Mouse (Mus musculus): ENCODE data around the gene Odr4. TPM values are rescaled to one million over a fixed set of nuclear protein-coding genes. Genes with fewer than 3 reads are reported as not detected.

Gene Odr4
- polyA plus RNA-seq (2016; fragmentation: Nextera tagmentation; extraction: Ambion mirVana), result 30.5 and 31.3 TPM in 2 replicates

DNA sequence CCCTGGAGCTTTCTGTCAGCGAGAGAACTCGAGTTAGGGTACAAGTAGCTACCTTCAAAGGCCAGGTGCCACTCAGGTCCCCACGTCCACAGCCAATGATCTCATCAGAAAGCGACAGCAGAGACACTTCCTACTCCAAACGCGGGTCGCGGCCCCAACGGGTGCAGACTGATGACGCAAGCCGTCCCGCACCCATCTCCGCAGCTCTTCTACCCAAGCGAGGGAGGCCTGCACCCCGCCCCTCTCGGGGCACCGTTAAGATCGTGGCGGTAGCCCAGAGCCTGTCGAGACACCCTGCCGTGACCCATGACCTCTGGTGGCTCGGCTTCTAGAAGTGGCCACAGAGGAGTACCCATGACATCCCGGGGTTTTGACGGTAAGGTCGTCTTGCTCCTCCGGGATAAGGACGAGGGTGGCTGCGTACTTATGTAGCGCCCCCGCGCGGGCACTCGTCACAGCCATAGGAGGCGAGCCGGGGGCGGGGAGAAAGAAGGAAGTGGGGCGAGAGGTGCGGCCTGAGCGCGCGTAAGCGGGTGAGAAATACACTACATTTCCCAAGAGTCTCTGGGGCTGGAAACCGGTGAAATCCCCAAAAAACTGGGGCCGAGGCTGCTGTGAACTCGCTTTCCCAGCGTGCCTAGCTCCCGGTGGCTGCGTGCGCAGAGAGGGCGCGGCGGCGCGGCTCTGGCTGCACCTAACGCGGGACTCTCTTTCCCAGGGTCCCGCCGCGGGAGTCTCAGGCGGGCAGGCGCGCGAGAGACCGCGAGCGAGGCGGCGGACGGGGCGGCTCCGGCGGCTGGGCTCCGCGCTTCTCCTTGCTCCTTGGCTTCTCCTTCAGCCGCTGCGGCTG is at the start of gene Odr4, which contains the start of gene Tpr:
Gene Odr4 (minus strand): TSS at position 443 of the 850 bp plus-strand sequence.
Gene Tpr (plus strand): TSS at position 201 of the 850 bp plus-strand sequence.
- Histone ChIP-seq H3K27ac (replicated peaks) (peak within 1 kb of the TSS; percentile 90), H3K27me3 (ENCODE audit: low read depth, poor library complexity, severe bottlenecking) (no peaks in the 10 kb centered on the region), H3K9me3 (replicated peaks) (no peaks in the 10 kb centered on the region), H3K4me1 (peaks cover 12% of the 10 kb centered on the region), H3K4me3 (peak within 1 kb of the TSS; percentile 79), H3K36me3 (peaks cover 49% of the 10 kb centered on the region)
- peak; percentile 98 for DNase-seq (ENCODE audit: low spot score)
- under 1% methylated on average over 76 of the region's 76 CpGs for WGBS

DNA sequence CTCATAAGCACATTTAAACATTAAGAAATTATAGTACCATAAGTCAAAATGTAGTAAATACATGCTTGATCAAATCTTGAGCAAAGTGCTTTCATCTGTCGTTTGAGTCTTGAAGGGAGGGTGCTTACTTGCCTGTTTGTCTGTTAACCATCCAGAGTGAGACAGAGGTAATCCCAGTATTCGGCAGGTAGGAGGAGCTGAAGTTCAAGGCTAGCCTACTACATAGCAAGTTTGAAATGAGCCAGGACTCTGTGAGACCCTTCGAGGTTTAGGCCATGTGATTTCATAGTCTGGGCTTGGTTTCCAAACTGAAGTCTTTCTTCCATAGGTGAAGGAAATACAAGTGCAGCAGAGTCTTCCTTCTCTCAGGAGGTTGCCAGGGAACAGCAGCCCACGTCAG is 48.9 kb upstream of the Odr4 start:
- Histone ChIP-seq H3K27me3 (ENCODE audit: low read depth, poor library complexity, severe bottlenecking) (no peaks in the 10 kb centered on the region), H3K4me1 (no peaks in the 10 kb centered on the region), H3K27ac (replicated peaks) (no peak overlapping the region), H3K36me3 (peaks cover 100% of the 10 kb centered on the region), H3K9me3 (replicated peaks) (no peaks in the 10 kb centered on the region), H3K4me3 (no peak overlapping the region)
- DNase-seq (ENCODE audit: low spot score), result no peak
- WGBS, result 86% methylated on average over 4 of the region's 4 CpGs

DNA sequence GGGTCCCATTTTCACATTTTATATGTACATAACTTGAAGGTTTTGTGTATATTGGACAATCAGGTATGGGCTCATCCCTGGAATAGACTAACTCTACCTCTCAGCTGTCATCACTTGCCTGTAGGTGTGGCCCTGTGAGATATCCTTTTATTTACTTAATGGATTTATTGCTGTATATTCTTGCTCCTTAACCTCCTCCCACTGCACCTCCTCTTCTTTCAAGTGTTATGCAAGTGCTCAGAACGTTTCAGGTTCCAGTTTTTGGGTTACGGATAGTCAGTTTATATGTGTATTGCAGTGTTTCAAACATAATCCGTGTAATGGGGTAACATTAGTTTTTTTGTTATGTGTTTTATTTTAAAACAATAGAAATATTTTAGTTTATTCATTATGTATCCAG is 45.8 kb upstream of the Odr4 start:
- Histone ChIP-seq H3K4me1 (no peaks in the 10 kb centered on the region), H3K4me3 (no peak overlapping the region), H3K27ac (replicated peaks) (no peak overlapping the region), H3K36me3 (peaks cover 100% of the 10 kb centered on the region), H3K9me3 (replicated peaks) (no peaks in the 10 kb centered on the region), H3K27me3 (ENCODE audit: low read depth, poor library complexity, severe bottlenecking) (no peaks in the 10 kb centered on the region)
- no peak for DNase-seq (ENCODE audit: low spot score)
- 96% methylated on average over 3 of the region's 3 CpGs for WGBS

DNA sequence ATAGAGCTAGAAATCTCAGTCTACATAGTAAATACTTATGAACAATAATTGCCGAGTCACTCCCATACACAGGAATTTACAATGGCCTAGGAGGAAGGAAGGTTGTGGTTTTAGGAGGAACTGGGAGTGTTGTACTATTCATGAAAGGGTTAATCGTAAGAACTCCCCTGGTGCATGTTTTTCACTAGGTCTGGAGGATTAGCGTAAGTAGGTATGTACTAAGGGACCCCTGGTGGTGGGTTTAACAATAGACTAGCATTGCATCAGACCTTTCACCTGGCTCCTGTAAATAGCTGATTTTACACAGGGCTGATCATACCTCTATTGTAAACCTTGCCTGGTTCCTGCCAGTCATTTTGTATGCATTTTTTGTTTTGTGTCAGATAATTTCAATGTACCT is 33.3 kb upstream of the Odr4 start:
- H3K36me3 ChIP-seq, result peaks cover 100% of the 10 kb centered on the region
- H3K27ac ChIP-seq (replicated peaks), result no peak overlapping the region
- no peaks in the 10 kb centered on the region for H3K9me3 ChIP-seq (replicated peaks)
- no peaks in the 10 kb centered on the region for H3K4me1 ChIP-seq
- H3K4me3 ChIP-seq, result no peak overlapping the region
- 76% methylated on average over 3 of the region's 3 CpGs for WGBS
- no peaks in the 10 kb centered on the region for H3K27me3 ChIP-seq (ENCODE audit: low read depth, poor library complexity, severe bottlenecking)
- DNase-seq (ENCODE audit: low spot score), result no peak

DNA sequence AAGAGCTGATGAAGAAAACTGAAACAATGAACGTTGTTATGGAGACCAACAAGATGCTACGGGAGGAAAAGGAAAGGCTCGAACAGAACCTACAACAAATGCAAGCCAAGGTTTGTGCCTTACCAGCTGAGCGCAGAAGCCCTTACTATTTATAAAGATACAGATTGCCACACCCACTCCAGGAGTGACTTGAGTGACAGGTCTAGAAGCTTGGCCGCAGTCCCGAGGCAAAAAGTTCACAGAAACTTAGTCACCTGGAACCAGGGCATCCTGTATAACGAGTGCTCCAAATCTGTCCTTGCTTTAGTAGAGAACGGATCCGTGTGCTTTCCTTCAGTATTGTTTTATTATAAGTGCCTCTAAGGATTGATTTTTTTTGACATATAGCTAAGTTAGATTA is 32.8 kb upstream of the Odr4 start:
- H3K36me3 ChIP-seq, result peaks cover 98% of the 10 kb centered on the region

DNA sequence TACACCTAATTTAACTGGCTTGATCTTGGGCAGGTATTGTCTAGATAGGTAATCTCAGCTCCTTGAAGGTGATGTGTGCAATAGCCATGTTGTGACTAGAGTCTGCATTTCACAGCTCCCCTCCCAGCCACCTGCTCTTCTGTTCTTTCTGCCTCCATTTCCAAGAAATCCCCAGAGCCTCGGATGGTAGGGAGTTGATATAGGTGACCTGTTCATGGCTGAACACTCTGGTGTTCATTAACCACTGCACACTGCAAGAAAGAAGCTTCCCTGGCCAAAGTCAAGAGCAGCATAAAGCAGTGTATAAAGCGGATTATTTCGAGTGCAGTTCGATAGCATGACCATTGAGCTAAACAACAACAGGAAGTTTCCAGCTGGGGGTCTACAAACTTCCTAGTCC is 25.5 kb upstream of the Odr4 start:
- no peak for DNase-seq (ENCODE audit: low spot score)
- 95% methylated on average over 4 of the region's 4 CpGs for WGBS
- H3K27ac ChIP-seq (replicated peaks), result no peak overlapping the region
- H3K4me3 ChIP-seq, result no peak overlapping the region
- H3K9me3 ChIP-seq (replicated peaks), result no peaks in the 10 kb centered on the region
- no peaks in the 10 kb centered on the region for H3K27me3 ChIP-seq (ENCODE audit: low read depth, poor library complexity, severe bottlenecking)
- no peaks in the 10 kb centered on the region for H3K4me1 ChIP-seq
- peaks cover 98% of the 10 kb centered on the region for H3K36me3 ChIP-seq

More for the DNA sequence above, 32.8 kb upstream of the Odr4 start:
- no peak for DNase-seq (ENCODE audit: low spot score)
- no peaks in the 10 kb centered on the region for H3K4me1 ChIP-seq
- no peaks in the 10 kb centered on the region for H3K27me3 ChIP-seq (ENCODE audit: low read depth, poor library complexity, severe bottlenecking)
- H3K27ac ChIP-seq (replicated peaks), result no peak overlapping the region
- 90% methylated on average over 9 of the region's 9 CpGs for WGBS
- no peak overlapping the region for H3K4me3 ChIP-seq
- H3K9me3 ChIP-seq (replicated peaks), result no peaks in the 10 kb centered on the region

DNA sequence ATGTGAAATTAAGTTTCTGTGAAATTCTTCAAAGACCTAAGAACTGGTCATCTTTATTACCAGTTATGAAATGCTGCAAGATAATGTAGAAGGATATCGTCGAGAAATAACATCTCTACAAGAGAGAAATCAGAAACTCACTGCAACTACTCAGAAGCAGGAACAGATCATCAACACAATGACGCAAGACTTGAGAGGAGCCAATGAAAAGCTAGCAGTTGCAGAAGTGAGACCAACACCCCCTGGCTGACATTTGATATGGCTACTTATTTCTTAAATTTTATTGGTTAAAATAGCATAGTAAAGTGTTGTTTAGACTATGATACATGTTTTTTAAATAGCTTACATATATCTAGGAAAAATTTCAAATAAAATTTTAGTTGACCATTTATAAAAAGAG is 23.1 kb upstream of the Odr4 start:
- no peaks in the 10 kb centered on the region for H3K9me3 ChIP-seq (replicated peaks)
- no peaks in the 10 kb centered on the region for H3K27me3 ChIP-seq (ENCODE audit: low read depth, poor library complexity, severe bottlenecking)
- DNase-seq (ENCODE audit: low spot score), result no peak
- no peak overlapping the region for H3K4me3 ChIP-seq
- H3K4me1 ChIP-seq, result no peaks in the 10 kb centered on the region
- H3K36me3 ChIP-seq, result peaks cover 97% of the 10 kb centered on the region
- WGBS, result 94% methylated on average over 3 of the region's 3 CpGs
- H3K27ac ChIP-seq (replicated peaks), result no peak overlapping the region

DNA sequence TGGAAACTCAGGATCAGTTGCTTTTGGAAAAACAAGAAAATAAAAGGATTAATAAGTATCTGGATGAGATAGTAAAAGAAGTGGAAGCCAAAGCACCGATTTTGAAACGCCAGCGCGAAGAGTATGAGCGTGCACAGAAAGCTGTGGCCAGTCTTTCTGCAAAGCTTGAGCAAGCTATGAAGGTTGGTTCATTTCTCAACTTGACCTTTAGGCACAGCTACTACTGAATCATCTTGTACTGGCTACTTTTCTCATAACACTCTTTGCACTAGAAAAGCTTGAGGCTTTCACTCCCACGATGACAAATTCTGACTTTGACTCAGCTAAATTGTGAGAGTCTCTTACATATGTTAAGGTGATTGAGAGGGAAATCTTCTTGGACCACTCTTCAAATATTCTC is 17.1 kb upstream of the Odr4 start:
- Histone ChIP-seq H3K27me3 (ENCODE audit: low read depth, poor library complexity, severe bottlenecking) (no peaks in the 10 kb centered on the region), H3K9me3 (replicated peaks) (no peaks in the 10 kb centered on the region), H3K4me3 (no peak overlapping the region), H3K36me3 (peaks cover 98% of the 10 kb centered on the region), H3K4me1 (no peaks in the 10 kb centered on the region), H3K27ac (replicated peaks) (no peak overlapping the region)
- no peak for DNase-seq (ENCODE audit: low spot score)
- WGBS, result 95% methylated on average over 6 of the region's 6 CpGs

DNA sequence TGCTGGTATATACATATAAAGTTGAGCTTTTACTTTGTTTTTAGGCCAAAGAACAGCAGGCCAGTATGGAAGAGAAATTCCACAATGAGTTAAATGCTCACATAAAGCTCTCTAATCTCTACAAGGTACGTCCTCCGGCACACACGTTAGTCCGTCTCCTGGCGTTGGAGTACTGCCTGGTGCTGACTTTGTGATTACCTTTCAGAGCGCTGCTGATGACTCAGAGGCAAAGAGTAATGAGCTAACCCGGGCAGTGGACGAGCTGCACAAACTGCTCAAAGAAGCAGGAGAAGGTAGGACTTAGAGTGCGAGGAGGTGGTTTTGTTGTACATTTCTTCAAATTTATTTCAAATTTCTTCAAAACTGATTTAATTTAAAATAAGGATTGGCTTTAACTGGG is 14.4 kb upstream of the Odr4 start:
- no peaks in the 10 kb centered on the region for H3K27me3 ChIP-seq (ENCODE audit: low read depth, poor library complexity, severe bottlenecking)
- 95% methylated on average over 9 of the region's 9 CpGs for WGBS
- no peaks in the 10 kb centered on the region for H3K4me1 ChIP-seq
- peaks cover 97% of the 10 kb centered on the region for H3K36me3 ChIP-seq
- H3K27ac ChIP-seq (replicated peaks), result no peak overlapping the region
- no peak for DNase-seq (ENCODE audit: low spot score)
- H3K4me3 ChIP-seq, result no peak overlapping the region
- H3K9me3 ChIP-seq (replicated peaks), result no peaks in the 10 kb centered on the region

DNA sequence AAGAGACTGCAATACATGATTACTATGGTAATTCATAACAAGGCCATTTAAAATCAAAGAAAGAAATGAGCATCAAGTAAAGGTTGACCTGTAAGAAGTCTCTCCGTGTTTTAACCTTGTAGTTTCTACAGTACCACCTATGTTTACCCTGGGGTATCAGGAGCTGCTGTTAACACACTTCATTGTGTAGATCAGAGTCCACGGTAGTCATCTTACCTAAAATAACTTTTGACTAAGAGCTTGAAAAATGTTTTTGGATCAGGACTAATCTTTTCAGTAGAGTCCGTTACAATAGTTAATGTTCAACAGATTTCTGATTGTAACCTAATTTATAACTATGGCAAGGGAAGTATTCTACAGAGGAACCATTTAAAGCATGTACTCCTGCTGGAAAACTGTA is 11.7 kb upstream of the Odr4 start:
- WGBS, result 96% methylated on average over 3 of the region's 3 CpGs
- no peaks in the 10 kb centered on the region for H3K4me1 ChIP-seq
- H3K27ac ChIP-seq (replicated peaks), result no peak overlapping the region
- DNase-seq (ENCODE audit: low spot score), result no peak
- no peaks in the 10 kb centered on the region for H3K27me3 ChIP-seq (ENCODE audit: low read depth, poor library complexity, severe bottlenecking)
- no peak overlapping the region for H3K4me3 ChIP-seq
- peaks cover 97% of the 10 kb centered on the region for H3K36me3 ChIP-seq
- no peaks in the 10 kb centered on the region for H3K9me3 ChIP-seq (replicated peaks)

DNA sequence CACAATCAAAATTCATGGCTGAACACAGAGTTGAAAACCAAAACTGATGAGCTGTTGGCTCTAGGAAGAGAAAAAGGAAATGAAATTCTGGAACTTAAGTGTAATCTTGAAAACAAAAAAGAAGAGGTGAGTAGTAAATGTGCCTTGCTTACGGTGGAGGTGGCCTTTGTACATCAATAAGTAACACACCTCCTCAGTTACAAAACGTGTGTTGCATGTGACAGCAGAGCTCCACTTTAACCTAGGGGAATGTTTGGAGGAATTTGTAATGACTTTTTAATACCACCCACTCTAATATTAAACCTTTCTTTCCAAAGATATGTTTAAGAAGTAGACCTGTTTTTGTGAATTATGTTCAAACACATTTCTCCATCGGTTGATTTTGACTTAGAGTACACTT is 11.0 kb upstream of the Odr4 start:
- Histone ChIP-seq H3K4me3 (no peak overlapping the region), H3K9me3 (replicated peaks) (no peaks in the 10 kb centered on the region), H3K27me3 (ENCODE audit: low read depth, poor library complexity, severe bottlenecking) (no peaks in the 10 kb centered on the region), H3K27ac (replicated peaks) (no peak overlapping the region), H3K4me1 (no peaks in the 10 kb centered on the region), H3K36me3 (peaks cover 97% of the 10 kb centered on the region)
- DNase-seq (ENCODE audit: low spot score), result no peak
- 91% methylated on average over 3 of the region's 3 CpGs for WGBS

DNA sequence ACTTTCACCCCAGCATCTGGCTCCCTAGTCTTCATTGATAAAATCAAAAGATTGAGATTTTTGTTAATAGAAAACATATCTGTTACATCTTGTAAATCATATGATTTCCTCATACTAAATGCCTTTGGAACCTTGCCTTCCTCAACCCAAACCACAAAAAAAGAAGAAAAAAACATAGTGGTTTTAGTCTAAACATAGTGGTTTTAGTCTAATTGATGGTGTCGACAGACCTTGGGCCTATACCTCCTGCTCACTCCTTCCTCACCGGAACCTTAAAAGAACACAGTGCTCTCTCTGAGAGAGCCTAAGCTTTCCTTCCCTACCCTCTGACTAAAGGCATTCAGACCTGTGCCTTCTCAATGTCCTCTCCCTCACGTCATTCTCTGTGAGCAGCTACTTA is 3.1 kb upstream of the Odr4 start:
- H3K9me3 ChIP-seq (replicated peaks), result no peaks in the 10 kb centered on the region
- no peaks in the 10 kb centered on the region for H3K27me3 ChIP-seq (ENCODE audit: low read depth, poor library complexity, severe bottlenecking)
- peaks cover 61% of the 10 kb centered on the region for H3K36me3 ChIP-seq
- no peak for DNase-seq (ENCODE audit: low spot score)
- H3K27ac ChIP-seq (replicated peaks), result no peak overlapping the region
- peaks cover 12% of the 10 kb centered on the region for H3K4me1 ChIP-seq
- no peak overlapping the region for H3K4me3 ChIP-seq
- WGBS, result 92% methylated on average over 3 of the region's 3 CpGs

DNA sequence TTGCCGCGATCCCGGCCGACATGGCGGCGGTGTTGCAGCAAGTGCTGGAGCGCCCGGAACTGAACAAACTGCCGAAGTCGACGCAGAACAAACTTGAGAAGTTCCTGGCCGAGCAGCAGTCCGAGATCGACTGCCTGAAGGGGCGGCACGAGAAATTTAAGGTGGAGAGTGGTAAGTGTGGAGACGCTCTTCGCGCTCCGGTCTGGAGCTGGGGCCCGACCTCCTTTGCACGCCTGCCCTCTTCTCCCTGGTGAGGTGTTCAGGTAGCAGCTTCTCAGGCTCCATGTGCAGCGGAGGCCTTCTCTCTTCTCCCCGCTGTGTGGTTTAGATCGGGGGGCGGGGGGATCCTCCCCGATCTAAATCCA is 590 bp upstream of the Odr4 start:
- no peak for DNase-seq (ENCODE audit: low spot score)
- peaks cover 12% of the 10 kb centered on the region for H3K4me1 ChIP-seq
- WGBS, result under 1% methylated on average over 27 of the region's 27 CpGs

More for the DNA sequence above, 590 bp upstream of the Odr4 start:
- Histone ChIP-seq H3K36me3 (peaks cover 49% of the 10 kb centered on the region), H3K4me3 (peak overlapping the region; percentile 79), H3K27me3 (ENCODE audit: low read depth, poor library complexity, severe bottlenecking) (no peaks in the 10 kb centered on the region), H3K9me3 (replicated peaks) (no peaks in the 10 kb centered on the region), H3K27ac (replicated peaks) (peak overlapping the region; percentile 90)
